Mouse (Mus musculus): ENCODE results near the gene Olfr1316.

Olfr1316 gene

GRCm38 (mm10) chr2:112134877-112135276 lies at the start of gene Olfr1316:
Olfr1316 (minus strand) TSS chr2:112134977.
- no peak for DNase-seq (ENCODE audit: low spot score in 2 of 2)

- no peak for DNase-seq (ENCODE audit: low spot score in 2 of 2)
These were observed 19.1 kb upstream of the Olfr1316 start, which contains the start of gene Olfr1318 for GRCm38 (mm10) chr2:112153898-112154297. Olfr1318 (plus strand) TSS chr2:112154198.

GRCm38 (mm10) chr2:112140029-112140428 lies 5.3 kb upstream of the Olfr1316 start, which contains the start of gene Olfr1317:
Olfr1317 (plus strand) TSS chr2:112140329.
- DNase-seq (ENCODE audit: low spot score in 2 of 2): no peak

- DNase-seq (ENCODE audit: low spot score in 2 of 2): no peak
These were observed 19.4 kb downstream of the Olfr1316 start, which contains the start of gene Olfr1315-ps1 for GRCm38 (mm10) chr2:112115340-112115739. Olfr1315-ps1 (minus strand) TSS chr2:112115440.

GRCm38 (mm10) chr2:112096681-112097080 lies 38.1 kb downstream of the Olfr1316 start, which contains the start of gene Olfr1314:
Olfr1314 (minus strand) TSS chr2:112096781.
- no peak for DNase-seq (ENCODE audit: low spot score in 2 of 2)

- DNase-seq (ENCODE audit: low spot score in 2 of 2): no peak
These were observed 57.0 kb downstream of the Olfr1316 start, which contains the start of gene Olfr1313 for GRCm38 (mm10) chr2:112077743-112078142. Olfr1313 (minus strand) TSS chr2:112077843.
